Mouse (Mus musculus) E14TG2a.4 (cell line): Measurements from ENCODE around the gene Zfp324.

Experiments
- CTCF ChIP-seq: conservative IDR thresholded peaks from 2 replicates; pipeline ENCODE4 v1.5.1; 2014; ENCODE audit warnings: low read length
- NANOG ChIP-seq: IDR thresholded peaks from 2 replicates; pipeline ENCODE4 v1.6.1; 2014; ENCODE audit warnings: borderline replicate concordance, low read length, mixed read lengths
- POU5F1 ChIP-seq: IDR thresholded peaks from 2 replicates; pipeline ENCODE4 v1.6.1; 2014; ENCODE audit warnings: low read length, borderline replicate concordance

GRCm38 (mm10) chr7:12965678-12966091, at the start of gene Zfp324:
- TF ChIP-seq CTCF (no peak), POU5F1 (no peak), NANOG (no peak)
